Mouse (Mus musculus) midbrain, embryonic 16.5 days (tissue): ENCODE measurements around the gene Col23a1. TPM values are rescaled to one million over a fixed set of nuclear protein-coding genes. Genes with fewer than 3 reads are reported as not detected.

ENCODE experiments used
- ATAC-seq: fragments of 200-750 bp; cut with Nextera tagmentation; 2 replicates; pipeline ENCODE4 v1.8.0; 2017; ENCODE audit warnings: moderate TSS enrichment
- H3K27ac ChIP-seq: fragments of 300-500 bp; sonication (generic); 2 replicates; pipeline ENCODE4 v1.5.1; 2014; ENCODE audit warnings: mild to moderate bottlenecking, low read length, mixed read lengths
- H3K27me3 ChIP-seq: fragments of 300-500 bp; sonication (generic); 2 replicates; pipeline ENCODE4 v1.6.1; 2014; ENCODE audit warnings: low read depth, low read length, mixed read lengths; ENCODE audit not compliant: control insufficient read depth, insufficient read depth
- H3K36me3 ChIP-seq: fragments of 300-500 bp; sonication (generic); 2 replicates; pipeline ENCODE4 v1.6.1; 2014; ENCODE audit warnings: mild to moderate bottlenecking, low read length, moderate library complexity, mixed read lengths; ENCODE audit not compliant: control insufficient read depth, insufficient read depth
- H3K4me1 ChIP-seq: fragments of 300-500 bp; sonication (generic); 2 replicates; pipeline ENCODE4 v1.6.1; 2014; ENCODE audit warnings: mild to moderate bottlenecking, low read length, mixed read lengths; ENCODE audit not compliant: control insufficient read depth, insufficient read depth
- H3K4me2 ChIP-seq: fragments of 300-500 bp; sonication (generic); 2 replicates; pipeline ENCODE4 v1.6.1; 2014; ENCODE audit warnings: mild to moderate bottlenecking, low read length, mixed read lengths
- H3K4me3 ChIP-seq: fragments of 300-500 bp; sonication (generic); 2 replicates; pipeline ENCODE4 v1.5.1; 2014; ENCODE audit warnings: low read depth, mild to moderate bottlenecking, low read length, moderate library complexity, mixed read lengths
- H3K9ac ChIP-seq: fragments of 300-500 bp; sonication (generic); 2 replicates; pipeline ENCODE4 v1.6.1; 2014; ENCODE audit warnings: low read depth, low read length, mixed read lengths
- H3K9me3 ChIP-seq: fragments of 300-500 bp; sonication (generic); replicated peaks from 2 replicates; pipeline ENCODE4 v1.6.1; 2014; ENCODE audit warnings: mild to moderate bottlenecking, low read length, mixed read lengths; ENCODE audit not compliant: control insufficient read depth, poor library complexity, severe bottlenecking
- WGBS: fragments of 180-500 bp; shearing (Covaris S2); extraction: QIAGEN DNeasy Blood & Tissue Kit; methylation state at CpG from one replicate; pipeline ENCODE4 v1.1.7; 2014; 5-methylcytosine and 5-hydroxymethylcytosine counted together
- polyA plus RNA-seq: library from polyadenylated mRNA; unstranded; fragments of >200 nt; fragmentation: Nextera tagmentation; extraction: Ambion mirVana; gene quantifications from 2 replicates; pipeline ENCODE4 v1.2.1, GENCODE M21; 2015

Col23a1 gene
- polyA plus RNA-seq, 1 experiment from 2014 or later = 3.0 TPM

GRCm38 (mm10) chr11:51406531-51406930 lies 116.8 kb downstream of the Col23a1 start:
- WGBS = 67% methylated on average over 8 of the region's 8 CpGs
- no peak for ATAC-seq

GRCm38 (mm10) chr11:51407351-51407750 lies 117.6 kb downstream of the Col23a1 start:
- ATAC-seq = no peak
- H3K9me3 ChIP-seq = no peaks in the 10 kb centered on the region
- 85% methylated on average over 8 of the region's 8 CpGs for WGBS

More at GRCm38 (mm10) chr11:51406531-51406930, 116.8 kb downstream of the Col23a1 start:
- Histone ChIP-seq H3K9me3 (no peaks in the 10 kb centered on the region), H3K27ac (no peak overlapping the region), H3K4me3 (no peak overlapping the region), H3K27me3 (no peaks in the 10 kb centered on the region), H3K9ac (no peak overlapping the region), H3K4me2 (no peak overlapping the region), H3K4me1 (no peaks in the 10 kb centered on the region), H3K36me3 (no peaks in the 10 kb centered on the region)

GRCm38 (mm10) chr11:51410771-51411170 lies 121.1 kb downstream of the Col23a1 start:
- Histone ChIP-seq H3K4me1 (no peaks in the 10 kb centered on the region), H3K4me2 (no peak overlapping the region), H3K9ac (no peak overlapping the region), H3K27me3 (no peaks in the 10 kb centered on the region), H3K4me3 (no peak overlapping the region), H3K27ac (no peak overlapping the region), H3K36me3 (no peaks in the 10 kb centered on the region), H3K9me3 (no peaks in the 10 kb centered on the region)
- WGBS = 75% methylated on average over 12 of the region's 12 CpGs
- ATAC-seq = no peak

More at GRCm38 (mm10) chr11:51407351-51407750, 117.6 kb downstream of the Col23a1 start:
- Histone ChIP-seq H3K4me3 (no peak overlapping the region), H3K4me2 (no peak overlapping the region), H3K27ac (no peak overlapping the region), H3K27me3 (no peaks in the 10 kb centered on the region), H3K4me1 (no peaks in the 10 kb centered on the region), H3K9ac (no peak overlapping the region), H3K36me3 (no peaks in the 10 kb centered on the region)

GRCm38 (mm10) chr11:51414520-51414919 lies 124.8 kb downstream of the Col23a1 start:
- no peaks in the 10 kb centered on the region for H3K27me3 ChIP-seq
- no peaks in the 10 kb centered on the region for H3K9me3 ChIP-seq
- no peaks in the 10 kb centered on the region for H3K36me3 ChIP-seq
- H3K27ac ChIP-seq = no peak overlapping the region
- no peak overlapping the region for H3K4me3 ChIP-seq
- no peaks in the 10 kb centered on the region for H3K4me1 ChIP-seq
- no peak overlapping the region for H3K4me2 ChIP-seq
- H3K9ac ChIP-seq = no peak overlapping the region
- WGBS = 81% methylated on average over 7 of the region's 7 CpGs
- no peak for ATAC-seq

DNA sequence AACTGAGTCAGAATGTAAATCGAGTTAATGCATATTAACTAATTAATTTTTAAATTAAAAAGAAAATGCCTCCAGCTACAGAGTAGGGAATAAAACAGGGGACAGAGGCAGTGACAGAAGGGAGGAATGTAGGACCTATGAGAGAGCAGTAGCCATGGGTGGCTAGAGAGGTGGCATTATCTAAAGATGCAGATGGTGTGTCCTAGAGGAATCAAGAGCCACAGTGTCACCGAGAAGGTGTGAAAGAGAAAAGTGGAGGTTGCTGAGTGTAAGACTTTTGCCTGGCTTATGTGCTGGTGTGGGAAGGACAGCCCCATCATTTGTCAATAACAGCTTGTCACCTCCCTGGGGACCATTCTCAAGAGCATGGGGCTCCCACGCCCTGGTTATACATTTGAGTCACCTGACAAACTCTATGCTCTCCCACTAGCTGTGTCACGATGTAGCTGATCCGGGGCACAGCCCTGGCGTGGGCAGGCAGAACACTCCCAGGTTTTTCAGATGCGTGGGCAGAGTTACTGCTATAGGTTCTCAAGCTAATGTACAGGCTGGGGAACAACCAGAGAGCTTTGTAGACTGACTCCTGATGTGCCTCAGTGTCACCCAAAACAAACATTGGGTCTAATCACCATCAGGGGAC lies 125.4 kb downstream of the Col23a1 start:
- Histone ChIP-seq H3K9ac (no peak overlapping the region), H3K27ac (no peak overlapping the region), H3K4me2 (no peak overlapping the region), H3K9me3 (no peaks in the 10 kb centered on the region), H3K36me3 (no peaks in the 10 kb centered on the region), H3K4me3 (no peak overlapping the region), H3K27me3 (no peaks in the 10 kb centered on the region), H3K4me1 (no peaks in the 10 kb centered on the region)
- ATAC-seq = no peak
- WGBS = 86% methylated on average over 7 of the region's 7 CpGs

GRCm38 (mm10) chr11:51418807-51419206 lies 129.1 kb downstream of the Col23a1 start:
- H3K27ac ChIP-seq = no peak overlapping the region
- H3K36me3 ChIP-seq = no peaks in the 10 kb centered on the region
- H3K4me1 ChIP-seq = no peaks in the 10 kb centered on the region
- H3K27me3 ChIP-seq = no peaks in the 10 kb centered on the region
- ATAC-seq = no peak
- H3K4me2 ChIP-seq = no peak overlapping the region
- H3K9ac ChIP-seq = no peak overlapping the region
- 19% methylated on average over 3 of the region's 3 CpGs for WGBS
- H3K4me3 ChIP-seq = no peak overlapping the region
- H3K9me3 ChIP-seq = no peaks in the 10 kb centered on the region

DNA sequence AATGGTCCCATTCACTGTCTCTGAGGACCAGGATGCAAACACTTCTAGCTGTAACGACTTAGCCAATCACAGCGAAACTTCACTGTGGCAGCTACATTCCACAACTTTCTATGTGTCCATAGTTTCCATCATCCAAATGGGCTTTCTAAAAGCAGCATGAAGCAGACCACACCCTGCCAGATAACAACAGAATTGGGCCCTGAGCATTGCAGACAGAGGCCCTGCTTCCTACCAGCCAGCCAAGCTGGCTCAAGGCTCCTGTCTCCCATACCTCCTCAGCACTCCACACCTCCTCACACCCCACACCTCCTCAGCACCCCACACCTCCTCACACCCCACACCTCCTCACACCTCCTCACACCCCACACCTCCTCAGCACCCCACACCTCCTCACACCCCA lies 132.2 kb downstream of the Col23a1 start:
- no peak overlapping the region for H3K27ac ChIP-seq
- H3K9me3 ChIP-seq = no peaks in the 10 kb centered on the region
- no peak overlapping the region for H3K9ac ChIP-seq
- no peaks in the 10 kb centered on the region for H3K36me3 ChIP-seq
- no peak overlapping the region for H3K4me3 ChIP-seq
- no peaks in the 10 kb centered on the region for H3K4me1 ChIP-seq
- no peaks in the 10 kb centered on the region for H3K27me3 ChIP-seq
- H3K4me2 ChIP-seq = no peak overlapping the region
- ATAC-seq = no peak
- WGBS = 85% methylated on average over 2 of the region's 2 CpGs

- H3K4me1 ChIP-seq = no peaks in the 10 kb centered on the region
- no peak overlapping the region for H3K27ac ChIP-seq
- 75% methylated on average over 14 of the region's 14 CpGs for WGBS
- no peaks in the 10 kb centered on the region; the same call in 1 of the 2 replicates for H3K9me3 ChIP-seq
- H3K36me3 ChIP-seq = no peaks in the 10 kb centered on the region
- H3K4me3 ChIP-seq = no peak overlapping the region
- no peak for ATAC-seq
- H3K4me2 ChIP-seq = no peak overlapping the region
- no peak overlapping the region for H3K9ac ChIP-seq
- no peaks in the 10 kb centered on the region for H3K27me3 ChIP-seq
Measured at GRCm38 (mm10) chr11:51422713-51423112, 133.0 kb downstream of the Col23a1 start.

- H3K4me1 ChIP-seq = no peaks in the 10 kb centered on the region
- no peak overlapping the region for H3K4me2 ChIP-seq
- H3K9me3 ChIP-seq = no peaks in the 10 kb centered on the region; the same call in 1 of the 2 replicates
- no peak overlapping the region for H3K4me3 ChIP-seq
- no peak overlapping the region for H3K9ac ChIP-seq
- no peaks in the 10 kb centered on the region for H3K36me3 ChIP-seq
- 95% methylated on average over 3 of the region's 3 CpGs for WGBS
- H3K27ac ChIP-seq = no peak overlapping the region
- no peak for ATAC-seq
- no peaks in the 10 kb centered on the region for H3K27me3 ChIP-seq
Measured at GRCm38 (mm10) chr11:51426155-51426554, 136.4 kb downstream of the Col23a1 start.
